Mouse (Mus musculus): ENCODE data around the gene Gjb2. TPM values are rescaled to one million over a fixed set of nuclear protein-coding genes. Genes with fewer than 3 reads are reported as not detected.

Gene Gjb2
- not detected for total RNA-seq (2023)

DNA sequence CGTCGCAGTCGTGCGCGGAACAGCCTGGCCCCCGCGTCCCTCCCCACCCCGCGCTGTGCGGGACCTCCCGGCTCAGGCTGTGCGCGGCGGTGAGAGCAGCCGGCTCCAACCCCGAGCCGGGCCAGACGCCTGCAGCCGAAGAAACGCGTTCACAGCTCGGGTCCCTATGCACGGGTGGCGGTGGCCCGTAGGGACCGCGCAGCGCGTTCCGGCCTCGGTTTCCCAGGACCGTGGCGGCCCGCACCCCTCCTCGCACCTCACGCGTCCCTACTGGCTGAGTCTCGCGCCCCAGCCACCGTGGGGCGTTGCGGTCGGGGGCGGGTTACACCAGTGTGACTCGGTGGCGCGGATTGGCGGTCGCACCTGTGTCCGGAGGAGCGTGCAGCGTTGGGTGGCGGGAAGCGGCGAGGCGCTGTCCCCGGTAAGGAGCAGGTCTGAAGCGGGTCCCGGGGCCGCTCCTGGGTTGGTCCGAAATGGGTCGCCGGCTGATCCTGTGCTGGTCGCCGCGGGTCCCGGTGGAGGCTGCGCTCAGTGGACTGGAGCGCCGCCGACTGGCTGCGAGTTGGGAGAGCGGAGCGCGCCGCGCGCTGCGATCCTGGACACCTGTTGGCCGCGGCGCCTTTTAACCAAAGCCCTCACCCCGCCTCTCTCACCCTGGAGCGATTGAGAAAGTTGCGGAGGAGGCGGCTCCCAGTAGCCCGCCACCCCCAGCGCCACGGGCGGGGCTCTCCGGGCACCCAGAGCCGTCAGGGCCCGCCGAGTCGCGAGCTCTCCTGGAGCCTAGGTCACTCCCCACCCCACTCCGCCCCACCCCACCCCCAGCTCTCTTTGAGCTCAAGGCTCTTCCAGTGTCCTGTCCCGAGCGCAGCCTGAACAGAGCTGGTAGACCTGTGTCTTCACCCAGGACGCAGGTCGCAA, at the start of gene Gjb2:
Gene Gjb2 (minus strand): TSS at position 597 of the 918 bp plus-strand sequence.

DNA sequence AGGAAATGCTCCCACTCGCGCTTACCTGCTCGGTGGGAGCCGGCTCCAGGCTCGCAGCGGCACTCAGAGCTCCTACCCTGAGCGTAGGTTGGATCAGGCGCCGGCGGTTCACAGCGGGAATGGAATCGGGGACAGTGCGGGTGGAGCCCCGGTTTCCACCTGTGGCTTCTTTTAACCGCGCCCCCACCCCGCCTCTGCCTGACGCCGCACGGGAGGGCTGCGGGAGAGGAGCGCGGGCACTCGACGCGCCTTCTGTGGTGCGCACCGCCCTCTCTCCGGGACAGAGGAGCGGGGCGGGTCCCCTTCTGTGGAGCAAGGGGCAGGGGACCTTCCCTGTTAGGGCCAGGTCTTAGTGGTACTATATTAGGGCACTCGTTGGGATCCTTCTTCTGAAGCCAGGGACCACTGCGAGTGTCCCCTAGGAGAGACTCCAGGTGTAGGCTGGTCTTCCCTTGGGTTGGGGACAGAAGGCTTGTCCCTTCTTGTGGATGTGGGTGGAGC, 28.7 kb upstream of the Gjb2 start, which contains the start of gene Gjb6:
Gene Gjb6 (minus strand): TSS at position 451 of the 501 bp plus-strand sequence.

DNA sequence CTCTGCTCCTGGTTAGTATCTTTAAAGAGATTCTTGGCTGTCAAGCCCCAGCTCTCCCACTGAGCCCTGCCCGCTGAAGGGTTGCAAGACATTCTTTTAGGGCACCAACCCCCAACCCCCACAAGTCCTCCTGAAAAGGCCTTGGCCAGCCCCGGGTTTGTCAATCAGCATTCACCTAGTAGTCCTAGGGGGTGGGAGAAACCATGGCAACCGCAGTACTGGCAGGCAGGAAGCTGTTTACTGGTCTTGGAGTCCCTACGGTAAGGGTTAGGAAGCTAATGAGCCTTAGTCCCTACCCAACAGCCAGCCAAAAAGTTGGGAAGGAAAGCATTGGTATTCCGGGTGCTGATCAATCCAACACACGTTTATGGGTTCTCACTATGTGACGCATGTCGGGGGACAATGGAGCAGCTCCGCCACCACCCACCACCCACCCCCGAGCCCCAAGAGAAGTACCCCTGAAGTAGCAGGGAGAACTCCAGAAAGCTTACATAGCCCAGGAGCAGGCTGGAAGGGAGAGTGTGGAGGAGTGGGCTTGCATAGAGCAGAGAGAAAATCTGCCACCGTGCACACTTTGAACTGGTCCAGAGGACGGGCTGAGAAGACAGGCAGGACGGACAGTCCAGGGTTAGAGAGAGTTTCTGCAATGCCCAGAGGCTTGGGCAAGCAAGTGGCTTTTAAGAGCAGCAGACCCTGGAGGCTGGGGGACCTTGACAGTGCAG, 11.5 kb upstream of the Gjb2 start, which contains the start of gene Gm4491:
Gene Gm4491 (minus strand): TSS at position 61 of the 722 bp plus-strand sequence.

DNA sequence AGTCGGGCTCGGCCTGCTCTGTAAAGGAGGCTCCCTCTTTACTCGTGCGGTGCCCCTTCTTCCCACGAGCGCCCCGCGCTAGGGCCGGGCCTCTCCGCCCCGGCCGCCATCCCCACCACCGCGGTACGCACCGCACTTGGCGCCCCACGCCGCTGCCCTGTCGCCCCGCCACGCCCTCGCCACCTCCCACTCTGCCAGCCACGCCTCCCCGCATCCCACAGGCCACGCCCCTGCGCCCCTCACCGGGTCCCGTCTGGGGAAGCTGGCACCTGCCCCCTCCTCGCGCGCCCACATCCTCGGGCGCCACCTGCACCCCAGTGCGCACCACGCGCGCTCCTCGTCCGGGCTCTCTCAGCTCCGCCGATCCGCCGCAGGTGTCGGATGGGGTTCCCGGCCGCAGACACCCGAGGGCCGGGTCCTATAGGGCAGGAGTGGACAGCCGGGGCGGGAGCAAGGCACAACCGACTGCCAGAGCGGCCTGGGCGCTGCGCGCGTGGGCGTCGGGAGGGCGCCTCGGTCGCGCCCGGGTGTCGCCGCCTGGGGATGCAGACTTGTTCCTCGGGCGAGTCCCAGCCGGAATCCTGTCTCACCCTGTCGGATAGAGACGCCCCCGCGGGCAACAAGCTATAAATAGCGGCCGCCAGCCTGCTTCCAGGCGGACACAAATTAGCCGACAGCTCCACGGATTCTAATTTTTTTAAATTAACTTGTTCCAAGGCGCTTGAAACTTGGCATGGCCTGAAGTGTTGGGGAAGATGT, 46.8 kb downstream of the Gjb2 start, which contains the start of gene Gja3:
Gene Gja3 (minus strand): TSS at position 538 of the 759 bp plus-strand sequence.

Other genes with a start within 250 kb of the Gjb2 start
- 10 to 100 TPM; 52.8 to 69.8 TPM for gene Zmym2, start 218.0 kb downstream of the Gjb2 start, total RNA-seq (2023)
- not detected for gene Gja3, start 46.6 kb downstream of the Gjb2 start, total RNA-seq (2023)
- gene Gm4491, start 11.2 kb upstream of the Gjb2 start, total RNA-seq (2023) = not detected
- not detected for gene Gjb6, start 28.9 kb upstream of the Gjb2 start, total RNA-seq (2023)